Mouse (Mus musculus): ENCODE results near the gene Adamts18.
A peak's percentile ranks its signal among the peaks of the same experiment; 100 is the strongest.

Adamts18 gene

GRCm38 (mm10) chr8:113848653-113849135, at the start of gene Adamts18:
Gene Adamts18, minus strand, starts transcription at chr8:113848738.
- DNase-seq = peak; percentile 79 to 86

GRCm38 (mm10) chr8:113896446-113896845, 47.9 kb upstream of the Adamts18 start:
- peak; percentile 67 to 68 for DNase-seq

GRCm38 (mm10) chr8:113891376-113891775, 42.8 kb upstream of the Adamts18 start:
- DNase-seq = peak in 1 of 2 experiments; percentile 49

GRCm38 (mm10) chr8:113886509-113886908, 38.0 kb upstream of the Adamts18 start:
- no peak for DNase-seq

GRCm38 (mm10) chr8:113885101-113885500, 36.6 kb upstream of the Adamts18 start:
- DNase-seq = peak; percentile 74 to 86

GRCm38 (mm10) chr8:113883994-113884393, 35.5 kb upstream of the Adamts18 start:
- DNase-seq = no peak

GRCm38 (mm10) chr8:113882558-113882957, 34.0 kb upstream of the Adamts18 start:
- no peak for DNase-seq

- no peak for DNase-seq
These were observed 30.0 kb upstream of the Adamts18 start for GRCm38 (mm10) chr8:113878411-113879006.

- DNase-seq = peak; percentile 83 to 90
These were observed 25.0 kb upstream of the Adamts18 start for GRCm38 (mm10) chr8:113873446-113874120.

GRCm38 (mm10) chr8:113872436-113872835, 23.9 kb upstream of the Adamts18 start:
- DNase-seq = no peak

- DNase-seq = peak; percentile 60 to 72
These were observed 18.0 kb upstream of the Adamts18 start for GRCm38 (mm10) chr8:113866530-113866929.

- DNase-seq = peak; percentile 94
These were observed 17.0 kb upstream of the Adamts18 start for GRCm38 (mm10) chr8:113865326-113866093.

GRCm38 (mm10) chr8:113859890-113860683, 11.5 kb upstream of the Adamts18 start:
- no peak for DNase-seq

- DNase-seq = no peak
These were observed 10.3 kb upstream of the Adamts18 start for GRCm38 (mm10) chr8:113858801-113859200.

GRCm38 (mm10) chr8:113854622-113855293, 6.2 kb upstream of the Adamts18 start:
- peak in 1 of 2 experiments; percentile 51 for DNase-seq

GRCm38 (mm10) chr8:113853714-113854113, 5.2 kb upstream of the Adamts18 start:
- no peak for DNase-seq

- DNase-seq = peak; percentile 49 to 71
These were observed 3.1 kb upstream of the Adamts18 start for GRCm38 (mm10) chr8:113851655-113852054.

- DNase-seq = no peak
These were observed 371 bp downstream of the Adamts18 start for GRCm38 (mm10) chr8:113848081-113848652.

GRCm38 (mm10) chr8:113847606-113848080, 895 bp downstream of the Adamts18 start:
- DNase-seq = peak; percentile 61 to 64

- DNase-seq = peak; percentile 53 to 76
These were observed 1.9 kb downstream of the Adamts18 start for GRCm38 (mm10) chr8:113846669-113847068.

- DNase-seq = peak; percentile 51 to 72
These were observed 3.7 kb downstream of the Adamts18 start for GRCm38 (mm10) chr8:113844801-113845301.

All from cerebellum, postnatal 14 days (tissue).